Comparison of ENCODE assay signal across 11 mouse cellular contexts in the genomic region with DNA sequence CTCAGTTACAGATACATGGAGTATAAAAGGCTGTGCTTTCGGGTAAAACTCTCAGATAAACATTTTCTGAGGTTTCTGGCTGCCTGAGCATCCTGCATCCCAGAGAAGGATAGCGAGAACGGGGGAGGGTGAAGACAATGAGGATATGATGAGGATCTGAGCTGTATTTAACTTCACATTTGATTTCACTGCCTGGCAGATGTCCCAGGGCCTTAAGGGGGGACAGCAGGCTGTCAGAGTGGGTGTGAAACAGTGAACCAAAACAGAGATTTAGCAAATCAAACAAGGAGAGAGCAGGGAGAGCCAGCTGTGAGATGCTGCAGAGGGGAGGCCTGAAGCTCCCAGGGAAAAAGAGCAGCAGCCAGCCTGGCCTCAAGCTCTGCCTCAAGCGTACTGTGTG. TPM values are rescaled to one million over a fixed set of nuclear protein-coding genes. Genes with fewer than 3 reads are reported as not detected.
DNase-seq lines count a peak whose midpoint lies in the region; ATAC-seq lines count a peak whose summit lies in the region.
"Had no signal": no experiment of that assay in that cellular context is flagged by ENCODE, and none has a peak within 500 bp of the region (broad histone marks: within the 10 kb centered on the region; RNA-seq: fewer than 3 reads in every experiment).

No protein-coding gene starts in this region.

- peak; percentile 36 for DNase-seq in embryonic facial prominence, embryonic 14.5 days (ENCODE audit: low spot score)
- no peak for DNase-seq in embryonic facial prominence, embryonic 10.5 days (ENCODE audit: low spot score)
- DNase-seq in neural tube, embryonic 10.5 days (ENCODE audit: extremely low spot score, low spot score): no peak
- peak; percentile 16 to 77 for DNase-seq in left cerebral cortex, adult 8-10 months (ENCODE audit: low spot score in 2 of 2)
- no peak for DNase-seq in ovary, postnatal 36 days (ENCODE audit: low spot score)
- no peak for DNase-seq in embryo, embryonic 9.5 days (ENCODE audit: extremely low spot score)

- H3K9me3 ChIP-seq in embryonic facial prominence, embryonic 14.5 days (ENCODE audit: control insufficient read depth, low read length): no peaks in the 10 kb centered on the region
- no peaks in the 10 kb centered on the region for H3K9me3 ChIP-seq in embryonic facial prominence, embryonic 10.5 days
- H3K9me3 ChIP-seq in neural tube, embryonic 14.5 days (ENCODE audit: control insufficient read depth, low read length): no peaks in the 10 kb centered on the region
- no peaks in the 10 kb centered on the region for H3K9me3 ChIP-seq in stomach, embryonic 16.5 days (replicated peaks; ENCODE audit: control insufficient read depth, low read length)
- H3K9me3 ChIP-seq: heart, embryonic 15.5 days; neural tube, embryonic 13.5 days had no signal

- WGBS in embryonic facial prominence, embryonic 14.5 days: 50% methylated on average over 4 of the region's 4 CpGs
- WGBS in embryonic facial prominence, embryonic 10.5 days: 75% methylated on average over 4 of the region's 4 CpGs
- 68% methylated on average over 4 of the region's 4 CpGs for WGBS in neural tube, embryonic 14.5 days
- 32% methylated on average over 4 of the region's 4 CpGs for WGBS in stomach, embryonic 16.5 days

- H3K36me3 ChIP-seq in embryonic facial prominence, embryonic 14.5 days (ENCODE audit: control insufficient read depth, insufficient read depth, low read length): no peaks in the 10 kb centered on the region
- H3K36me3 ChIP-seq in embryonic facial prominence, embryonic 10.5 days (replicated peaks): no peaks in the 10 kb centered on the region
- H3K36me3 ChIP-seq in neural tube, embryonic 14.5 days (ENCODE audit: control insufficient read depth, insufficient read depth, low read length): no peaks in the 10 kb centered on the region
- no peaks in the 10 kb centered on the region for H3K36me3 ChIP-seq in stomach, embryonic 16.5 days (ENCODE audit: control insufficient read depth, insufficient read depth, low read length)
- H3K36me3 ChIP-seq: heart, embryonic 15.5 days; neural tube, embryonic 13.5 days had no signal

- no peak overlapping the region for H3K27ac ChIP-seq in embryonic facial prominence, embryonic 14.5 days (replicated peaks; ENCODE audit: low read depth, low read length)
- no peak overlapping the region for H3K27ac ChIP-seq in embryonic facial prominence, embryonic 10.5 days (replicated peaks)
- no peak overlapping the region for H3K27ac ChIP-seq in neural tube, embryonic 14.5 days (ENCODE audit: low read depth, low read length)
- H3K27ac ChIP-seq in stomach, embryonic 16.5 days (ENCODE audit: low read length): peak overlapping the region; percentile 31; the same call in 1 of the 2 replicates
- H3K27ac ChIP-seq: heart, embryonic 15.5 days; neural tube, embryonic 13.5 days had no signal

- H3K4me3 ChIP-seq in embryonic facial prominence, embryonic 14.5 days (ENCODE audit: low read depth, low read length): no peak overlapping the region
- H3K4me3 ChIP-seq in embryonic facial prominence, embryonic 10.5 days: no peak overlapping the region
- H3K4me3 ChIP-seq in neural tube, embryonic 14.5 days (ENCODE audit: low read depth, low read length): no peak overlapping the region
- H3K4me3 ChIP-seq in stomach, embryonic 16.5 days (replicated peaks; ENCODE audit: low read length): no peak overlapping the region
- H3K4me3 ChIP-seq: heart, embryonic 15.5 days; neural tube, embryonic 13.5 days had no signal

- no peaks in the 10 kb centered on the region for H3K27me3 ChIP-seq in embryonic facial prominence, embryonic 14.5 days (replicated peaks; ENCODE audit: control insufficient read depth, insufficient read depth, low read length)
- no peaks in the 10 kb centered on the region for H3K27me3 ChIP-seq in embryonic facial prominence, embryonic 10.5 days (replicated peaks; ENCODE audit: low read depth, poor library complexity, severe bottlenecking)
- no peaks in the 10 kb centered on the region for H3K27me3 ChIP-seq in neural tube, embryonic 14.5 days (ENCODE audit: control insufficient read depth, insufficient read depth, low read length)
- no peaks in the 10 kb centered on the region for H3K27me3 ChIP-seq in stomach, embryonic 16.5 days (ENCODE audit: control insufficient read depth, insufficient read depth, low read length)
- H3K27me3 ChIP-seq: heart, embryonic 15.5 days; neural tube, embryonic 13.5 days had no signal

- ATAC-seq in embryonic facial prominence, embryonic 14.5 days (ENCODE audit: low read depth): 0 out of 2 replicates have a peak, but pooled peaks have one; percentile 22
- ATAC-seq in neural tube, embryonic 14.5 days (ENCODE audit: low read depth): peak; percentile 6; the same call in 1 of the 2 replicates
- peak; percentile 22; the same call in 1 of the 2 replicates for ATAC-seq in stomach, embryonic 16.5 days (ENCODE audit: insufficient read depth, low FRiP score)

- H3K4me2 ChIP-seq in embryonic facial prominence, embryonic 14.5 days (ENCODE audit: low read depth, low read length): no peak overlapping the region
- H3K4me2 ChIP-seq in neural tube, embryonic 14.5 days (ENCODE audit: low read depth, low read length): no peak overlapping the region
- no peak overlapping the region for H3K4me2 ChIP-seq in stomach, embryonic 16.5 days (ENCODE audit: low read depth, low read length)
- H3K4me2 ChIP-seq: heart, embryonic 15.5 days; neural tube, embryonic 13.5 days had no signal

- H3K9ac ChIP-seq in embryonic facial prominence, embryonic 14.5 days (ENCODE audit: low read depth, low read length): no peak overlapping the region
- H3K9ac ChIP-seq in neural tube, embryonic 14.5 days (replicated peaks; ENCODE audit: low read depth, low read length): no peak overlapping the region
- H3K9ac ChIP-seq in stomach, embryonic 16.5 days (ENCODE audit: low read length): no peak overlapping the region
- H3K9ac ChIP-seq: heart, embryonic 15.5 days; neural tube, embryonic 13.5 days had no signal

- H3K4me1 ChIP-seq in embryonic facial prominence, embryonic 14.5 days (ENCODE audit: control insufficient read depth, insufficient read depth, low read length): no peaks in the 10 kb centered on the region
- peaks cover 8% of the 10 kb centered on the region; the same call in 1 of the 2 replicates for H3K4me1 ChIP-seq in embryonic facial prominence, embryonic 10.5 days
- no peaks in the 10 kb centered on the region for H3K4me1 ChIP-seq in neural tube, embryonic 14.5 days (ENCODE audit: control insufficient read depth, insufficient read depth, low read length)
- no peaks in the 10 kb centered on the region for H3K4me1 ChIP-seq in stomach, embryonic 16.5 days (ENCODE audit: control insufficient read depth, insufficient read depth, low read length)
- H3K4me1 ChIP-seq: heart, embryonic 15.5 days had no signal

RNA-seq across cellular contexts. Expression of a gene that starts 19.3 kb away (rescaled TPM):
- 0.18 TPM in 1 of 2 replicates, not detected in the other for polyA plus RNA-seq in embryonic facial prominence, embryonic 14.5 days (2014; fragmentation: Nextera tagmentation; extraction: Ambion mirVana)
- not detected in 2 replicates for polyA plus RNA-seq in embryonic facial prominence, embryonic 10.5 days (2016; fragmentation: Nextera tagmentation; extraction: Ambion mirVana)
- polyA plus RNA-seq in neural tube, embryonic 14.5 days (2014; fragmentation: Nextera tagmentation; extraction: Ambion mirVana): 0.05 TPM in 1 of 2 replicates, not detected in the other
- not detected for total RNA-seq in left cerebral cortex, adult 8-10 months (2022)
- not detected in 2 replicates for polyA plus RNA-seq in stomach, embryonic 16.5 days (2015; fragmentation: Nextera tagmentation; extraction: Ambion mirVana)
- polyA plus RNA-seq: heart, embryonic 15.5 days; limb, embryonic 11.5 days; neural tube, embryonic 13.5 days had no signal

Comparison
In these comparisons a context has a peak if more than half of its experiments do, and no peak if none do; other contexts are left out.
1. DNase-seq: peak in embryonic facial prominence, embryonic 14.5 days (single experiment) and left cerebral cortex, adult 8-10 months (2 of 2); none in embryonic facial prominence, embryonic 10.5 days (single experiment), neural tube, embryonic 10.5 days (single experiment), ovary, postnatal 36 days (single experiment) and embryo, embryonic 9.5 days (single experiment).
2. Peak in every context shown above with its lines, with median percentiles within 50 percentile points of each other: ATAC-seq.